Mouse (Mus musculus) liver, adult 2 months (tissue): ENCODE data around the gene Slc25a26. TPM values are rescaled to one million over a fixed set of nuclear protein-coding genes. Genes with fewer than 3 reads are reported as not detected.
A peak's percentile ranks its signal among the peaks of the same experiment; 100 is the strongest.

Experiments used
- DNase-seq: peaks from one replicate; pipeline ENCODE4 v3.0.0-alpha.2; 2011; ENCODE audit warnings: low read depth, low spot score; ENCODE audit errors: extremely low read depth
- H3K27ac ChIP-seq: fragments of 200-500 bp; replicated peaks from 2 replicates; pipeline ENCODE4 v1.5.1; 2012; ENCODE audit warnings: low read depth, mild to moderate bottlenecking, control low read depth, inconsistent platforms, low read length; ENCODE audit not compliant: insufficient read depth
- H3K27me3 ChIP-seq: fragments of 200-500 bp; 2 replicates; pipeline ENCODE4 v1.6.1; 2012; ENCODE audit warnings: mild to moderate bottlenecking, moderate library complexity, low read length, inconsistent platforms; ENCODE audit not compliant: control insufficient read depth, insufficient read depth
- H3K36me3 ChIP-seq: fragments of 200-500 bp; 2 replicates; pipeline ENCODE4 v1.6.1; 2012; ENCODE audit warnings: low read length, inconsistent platforms; ENCODE audit not compliant: control insufficient read depth, insufficient read depth
- H3K4me1 ChIP-seq: fragments of 200-500 bp; 2 replicates; pipeline ENCODE4 v1.6.1; 2011; ENCODE audit warnings: low read length; ENCODE audit not compliant: control insufficient read depth, insufficient read depth
- H3K4me3 ChIP-seq: fragments of 200-500 bp; 2 replicates; pipeline ENCODE4 v1.5.1; 2011; ENCODE audit warnings: low read depth, mild to moderate bottlenecking, control low read depth, low read length, moderate library complexity; ENCODE audit not compliant: insufficient read depth
- H3K79me2 ChIP-seq: fragments of 200-500 bp; 2 replicates; pipeline ENCODE4 v1.6.1; 2012; ENCODE audit warnings: inconsistent platforms, mild to moderate bottlenecking, low read length, moderate library complexity; ENCODE audit not compliant: control insufficient read depth, insufficient read depth
- H3K9ac ChIP-seq: fragments of 200-500 bp; 2 replicates; pipeline ENCODE4 v1.6.1; 2012; ENCODE audit warnings: low read depth, mild to moderate bottlenecking, control low read depth, inconsistent platforms, low read length
- CTCF ChIP-seq: fragments of 200-500 bp; IDR thresholded peaks from 2 replicates; pipeline ENCODE4 v1.5.1; 2011; ENCODE audit warnings: low read depth, low read length, control low read depth
- POLR2A ChIP-seq: fragments of 200-500 bp; IDR thresholded peaks from 2 replicates; pipeline ENCODE4 v1.6.1; 2011; ENCODE audit warnings: low read length, control low read depth; ENCODE audit not compliant: insufficient read depth; ENCODE audit errors: extremely low read depth
- WGBS: fragments of 180-500 bp; shearing (Covaris S2); methylation state at CpG from one replicate; pipeline ENCODE4 v1.1.7; 2018; 5-methylcytosine and 5-hydroxymethylcytosine counted together
- polyA plus RNA-seq: library from polyadenylated mRNA; depleted of rRNA; stranded (reverse); fragments of >200 nt; gene quantifications from 2 replicates; pipeline ENCODE4 v1.2.3, GENCODE M21; 2012
- total RNA-seq: library from RNA; depleted of rRNA; stranded (reverse); fragments of >200 nt; gene quantifications from 2 replicates; pipeline ENCODE4 v1.2.3, GENCODE M21; 2014

Slc25a26 gene
- total and polyA plus RNA-seq, 2 experiments, result 5.7 to 9.7 TPM

DNA sequence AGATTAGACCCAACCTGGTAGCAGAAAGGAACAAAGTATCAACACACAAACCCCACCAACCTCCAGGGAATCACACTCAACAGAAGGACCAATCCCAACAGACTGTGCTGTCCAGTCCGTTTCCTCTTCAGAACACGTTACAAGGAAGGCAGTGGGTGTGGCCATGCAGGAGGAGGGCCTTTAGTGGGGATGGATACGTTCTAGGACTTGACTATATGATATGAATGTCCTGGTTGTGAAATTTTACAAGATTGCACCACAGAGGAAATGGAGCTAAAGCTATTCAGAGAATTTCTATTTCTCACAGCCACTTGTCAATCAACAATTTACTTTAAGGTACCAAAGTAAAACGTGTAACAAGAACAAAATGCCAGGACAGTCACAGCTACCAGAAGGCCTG lies 145.6 kb downstream of the Slc25a26 start:
- WGBS, result 30% methylated on average over 4 of the region's 4 CpGs
- no peak for TF ChIP-seq POLR2A
- TF ChIP-seq CTCF, result no peak
- H3K27ac ChIP-seq, result no peak overlapping the region
- no peaks in the 10 kb centered on the region for H3K36me3 ChIP-seq
- peaks cover 30% of the 10 kb centered on the region for H3K79me2 ChIP-seq
- peaks cover 33% of the 10 kb centered on the region for H3K4me1 ChIP-seq
- no peak overlapping the region for H3K9ac ChIP-seq
- H3K27me3 ChIP-seq, result no peaks in the 10 kb centered on the region
- H3K4me3 ChIP-seq, result no peak overlapping the region
- DNase-seq, result no peak

DNA sequence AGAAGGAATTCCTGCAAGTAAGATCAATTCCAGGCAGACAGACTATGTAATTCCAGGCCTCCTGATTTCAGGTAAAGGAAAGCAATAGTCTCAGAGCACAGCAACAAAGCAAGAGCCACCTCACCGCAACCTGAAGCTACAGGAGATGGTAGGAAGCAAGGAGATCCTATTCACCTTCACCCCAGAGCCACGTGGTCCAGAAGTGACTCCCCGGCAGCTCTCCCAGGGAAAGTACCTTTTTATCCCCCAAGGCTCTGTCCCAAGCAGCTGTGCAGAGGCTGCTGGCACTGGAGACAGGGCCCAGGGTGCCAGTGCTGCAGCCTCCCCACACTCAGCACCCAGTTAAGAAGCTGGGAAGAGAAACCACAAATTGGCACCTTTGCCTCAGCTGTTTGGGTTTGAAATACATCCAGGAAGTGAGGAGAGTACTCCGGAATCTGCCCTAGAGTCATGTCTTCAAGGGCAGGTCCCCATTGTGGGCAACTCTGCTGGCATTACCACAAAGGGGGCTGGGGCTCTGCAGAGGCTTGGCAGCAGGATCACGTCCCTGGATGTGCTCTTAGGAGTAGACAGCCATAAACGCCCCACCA lies 146.2 kb downstream of the Slc25a26 start:
- no peak for TF ChIP-seq CTCF
- no peak for TF ChIP-seq POLR2A
- Histone ChIP-seq H3K79me2 (peaks cover 32% of the 10 kb centered on the region), H3K9ac (no peak overlapping the region), H3K27me3 (no peaks in the 10 kb centered on the region), H3K4me1 (peaks cover 33% of the 10 kb centered on the region), H3K27ac (no peak overlapping the region), H3K4me3 (no peak overlapping the region), H3K36me3 (no peaks in the 10 kb centered on the region)
- 70% methylated on average over 6 of the region's 6 CpGs for WGBS
- no peak for DNase-seq

DNA sequence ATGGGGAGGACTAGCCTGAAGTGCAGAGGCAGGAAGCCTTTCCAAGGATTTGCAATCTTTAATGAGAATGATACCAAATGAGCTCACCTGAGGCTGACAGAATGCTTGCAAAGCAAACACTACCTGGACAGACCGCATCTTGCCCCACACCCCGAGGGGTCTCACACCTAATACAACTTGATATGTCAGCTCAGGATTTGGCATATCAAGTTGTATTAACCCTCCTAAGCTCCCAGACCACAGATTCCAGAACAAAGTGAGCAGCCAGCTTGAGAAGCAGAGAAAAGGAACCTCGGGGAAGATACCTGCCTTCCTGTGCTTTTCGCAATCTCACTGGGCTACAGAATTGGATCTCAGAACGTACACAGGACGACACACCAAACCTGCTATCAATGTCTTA lies 146.8 kb downstream of the Slc25a26 start:
- Histone ChIP-seq H3K4me3 (no peak overlapping the region), H3K79me2 (peaks cover 35% of the 10 kb centered on the region), H3K27me3 (no peaks in the 10 kb centered on the region), H3K27ac (no peak overlapping the region), H3K36me3 (no peaks in the 10 kb centered on the region), H3K4me1 (peaks cover 33% of the 10 kb centered on the region), H3K9ac (no peak overlapping the region)
- WGBS, result 52% methylated on average over 6 of the region's 6 CpGs
- no peak for TF ChIP-seq POLR2A
- TF ChIP-seq CTCF, result no peak
- DNase-seq, result no peak

DNA sequence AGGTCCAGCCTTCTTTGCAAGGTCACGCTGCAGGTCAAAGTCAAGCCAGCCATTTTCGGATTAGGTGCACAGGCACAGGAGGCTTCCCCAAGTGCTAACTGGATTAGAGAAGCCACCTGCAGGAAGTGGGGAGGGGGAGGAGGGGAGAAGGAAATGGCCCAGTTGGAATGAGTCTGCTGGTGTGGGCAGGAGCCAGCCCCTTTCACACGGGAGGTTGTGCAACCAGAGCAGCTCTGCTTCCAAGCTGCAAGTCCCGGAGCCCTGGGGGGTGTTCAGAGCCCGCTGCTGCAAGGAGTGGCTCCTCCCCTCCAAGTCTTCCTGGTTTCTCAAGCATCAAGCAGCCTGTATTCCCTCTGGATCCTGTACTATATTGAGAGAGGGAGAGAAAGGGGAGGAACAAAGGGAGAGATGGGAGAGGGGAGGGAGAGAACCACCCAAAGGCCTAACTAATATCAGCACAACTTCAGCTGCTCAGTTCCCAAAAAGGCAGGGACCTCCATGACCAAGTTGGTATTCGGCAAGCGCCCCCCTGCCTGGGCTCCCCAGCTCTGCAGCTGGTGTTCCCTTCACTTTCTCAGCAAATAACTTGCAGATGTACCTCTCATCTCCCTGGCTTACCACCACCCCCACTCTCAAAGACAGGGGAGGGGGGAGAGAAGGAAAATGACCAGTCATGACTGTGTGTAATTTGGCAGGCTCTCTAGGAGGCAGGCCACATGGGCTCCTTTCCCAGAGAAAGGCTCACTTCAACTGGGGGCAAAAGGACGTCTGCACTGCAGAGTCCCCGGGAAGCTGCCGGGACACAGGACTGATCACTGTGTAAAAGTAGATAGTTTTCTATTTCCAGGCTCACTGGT lies 147.7 kb downstream of the Slc25a26 start:
- 15% methylated on average over 10 of the region's 10 CpGs for WGBS

DNA sequence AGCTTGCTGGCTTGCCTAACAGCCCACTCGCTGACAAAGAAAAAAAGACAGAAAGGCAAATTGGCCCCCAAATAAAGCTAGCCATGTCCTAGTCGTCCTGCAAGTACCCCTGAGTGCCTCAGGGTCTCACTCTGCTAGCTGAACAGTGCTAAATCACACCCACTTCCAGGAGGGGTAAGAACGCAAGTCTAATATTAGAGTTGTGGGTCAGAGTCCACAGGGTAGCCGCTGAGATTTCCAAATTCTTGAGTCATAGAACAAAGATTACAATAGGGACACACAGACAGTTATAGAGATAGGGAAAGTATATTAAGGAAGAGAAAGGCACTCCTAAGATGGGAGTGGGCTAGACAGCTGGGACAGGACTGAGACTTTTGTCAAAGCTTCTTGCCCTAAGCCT lies 148.4 kb downstream of the Slc25a26 start:
- H3K27ac ChIP-seq, result peak overlapping the region; percentile 94
- WGBS, result 11% methylated on average over 4 of the region's 4 CpGs
- peak; percentile 88 for DNase-seq

More for the DNA sequence above, 147.7 kb downstream of the Slc25a26 start:
- TF ChIP-seq CTCF (no peak), POLR2A (no peak)
- peak overlapping the region; percentile 94 for H3K27ac ChIP-seq
- H3K4me1 ChIP-seq, result peaks cover 33% of the 10 kb centered on the region
- H3K9ac ChIP-seq, result peak overlapping the region; percentile 55
- no peaks in the 10 kb centered on the region for H3K36me3 ChIP-seq
- DNase-seq, result peak; percentile 94
- peaks cover 35% of the 10 kb centered on the region for H3K79me2 ChIP-seq
- H3K4me3 ChIP-seq, result peak overlapping the region; percentile 6; the same call in 1 of the 2 replicates
- H3K27me3 ChIP-seq, result no peaks in the 10 kb centered on the region

More for the DNA sequence above, 148.4 kb downstream of the Slc25a26 start:
- Histone ChIP-seq H3K79me2 (peaks cover 33% of the 10 kb centered on the region), H3K4me1 (peaks cover 35% of the 10 kb centered on the region), H3K36me3 (no peaks in the 10 kb centered on the region), H3K27me3 (no peaks in the 10 kb centered on the region), H3K4me3 (no peak overlapping the region), H3K9ac (peak overlapping the region; percentile 55)
- TF ChIP-seq POLR2A (no peak), CTCF (no peak)
